Mouse (Mus musculus): ENCODE results near the gene Alcam. TPM values are rescaled to one million over a fixed set of nuclear protein-coding genes. Genes with fewer than 3 reads are reported as not detected.

The Alcam gene
- 56.8 TPM for polyA plus RNA-seq (2014; fragmentation: Illumina TruSeq; extraction: RNeasy Lipid Tissue Mini Kit (QIAGEN cat#74804); ENCODE audit: low read depth, low replicate concordance)

GRCm38 (mm10) chr16:52453971-52454514 lies at the start of gene Alcam:
Gene Alcam (minus strand): TSS chr16:52454074.

